8 mouse cellular contexts compared by ENCODE assay signal in the genomic region with DNA sequence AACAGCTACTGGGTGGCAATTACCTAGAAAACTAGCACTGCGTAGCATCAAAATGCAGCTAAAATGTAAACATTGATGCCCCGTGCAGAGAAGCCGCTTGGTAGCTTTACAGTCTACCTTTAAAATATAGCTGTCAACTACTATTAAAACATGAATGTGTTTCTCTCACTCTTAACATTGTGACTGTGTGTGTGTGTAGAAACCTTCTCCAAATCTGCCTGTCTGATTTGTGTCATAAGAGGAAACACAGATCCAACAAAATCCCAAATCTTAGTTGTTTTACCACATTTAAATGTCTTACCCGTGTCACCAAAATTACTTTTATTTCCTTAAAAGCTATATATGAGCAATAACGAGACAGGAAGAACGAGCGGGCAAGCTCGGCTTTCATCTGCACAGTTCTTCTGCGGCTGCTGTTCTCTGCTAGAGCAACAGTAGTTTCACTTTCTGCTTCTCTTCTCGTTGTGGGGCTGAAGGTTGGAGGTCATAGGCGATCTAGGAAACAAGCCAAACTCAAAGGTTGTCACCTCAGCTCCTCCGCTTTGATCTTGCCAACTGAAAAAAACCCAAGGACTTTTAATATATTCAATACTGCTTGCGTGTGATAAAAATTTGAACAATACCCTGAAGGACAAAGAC. TPM values are rescaled to one million over a fixed set of nuclear protein-coding genes. Genes with fewer than 3 reads are reported as not detected.
A peak's percentile ranks its signal among the peaks of the same experiment; 100 is the strongest.
DNase-seq lines count a peak whose midpoint lies in the region; ATAC-seq and TF ChIP-seq lines count a peak whose summit lies in the region.

No protein-coding gene starts in this region.

- peak overlapping the region; percentile 65 for H3K4me2 ChIP-seq in intestine, embryonic 14.5 days (ENCODE audit: low read length)
- H3K4me2 ChIP-seq in liver, postnatal 0 days (ENCODE audit: low read depth, low read length): peak overlapping the region; percentile 59

- peaks cover 3% of the 10 kb centered on the region; the same call in 1 of the 2 replicates for H3K27me3 ChIP-seq in heart, embryonic 10.5 days (ENCODE audit: insufficient read depth, poor library complexity, severe bottlenecking)
- no peaks in the 10 kb centered on the region for H3K27me3 ChIP-seq in intestine, embryonic 14.5 days (replicated peaks; ENCODE audit: control insufficient read depth, insufficient read depth, low read length)
- no peaks in the 10 kb centered on the region for H3K27me3 ChIP-seq in liver, postnatal 0 days (ENCODE audit: insufficient read depth, low read length)

- no peaks in the 10 kb centered on the region for H3K9me3 ChIP-seq in heart, embryonic 10.5 days
- H3K9me3 ChIP-seq in intestine, embryonic 14.5 days (ENCODE audit: control insufficient read depth, low read length): no peaks in the 10 kb centered on the region
- H3K9me3 ChIP-seq in liver, postnatal 0 days (ENCODE audit: low read length): no peaks in the 10 kb centered on the region

- TF ChIP-seq CTCF in liver, postnatal 0 days (IDR thresholded peaks at IDR 0.05; ENCODE audit: low read depth): no peak

- TF ChIP-seq EP300 in liver, postnatal 0 days (IDR thresholded peaks at IDR 0.05; ENCODE audit: low read depth): 0 out of 2 replicates have a peak, but pooled peaks have one; percentile 9

- peak overlapping the region; percentile 16; the same call in 1 of the 2 replicates for H3K9ac ChIP-seq in intestine, embryonic 14.5 days (ENCODE audit: low read length)
- H3K9ac ChIP-seq in liver, postnatal 0 days (replicated peaks): peak overlapping the region; percentile 28

- 76% methylated on average over 13 of the region's 13 CpGs for WGBS in heart, embryonic 10.5 days
- 36% methylated on average over 13 of the region's 13 CpGs for WGBS in intestine, embryonic 14.5 days
- 17% methylated on average over 13 of the region's 13 CpGs for WGBS in liver, postnatal 0 days (ENCODE audit: insufficient replicate concordance)

- ATAC-seq in intestine, embryonic 14.5 days (replicated peaks; ENCODE audit: low FRiP score, low TSS enrichment, low read depth): no peak
- ATAC-seq in liver, postnatal 0 days: peak; percentile 55; the same call in 1 of the 2 replicates
- no peak for ATAC-seq in cerebellum, adult (ENCODE audit: insufficient number of reproducible peaks, low FRiP score, low TSS enrichment)

- no peak overlapping the region for H3K4me3 ChIP-seq in heart, embryonic 10.5 days
- peak overlapping the region; percentile 15 for H3K4me3 ChIP-seq in intestine, embryonic 14.5 days (ENCODE audit: low read depth, low read length)
- peak overlapping the region; percentile 14 for H3K4me3 ChIP-seq in liver, postnatal 0 days (ENCODE audit: low read depth, low read length)

- peak; percentile 96 for DNase-seq in heart, adult 11 months
- DNase-seq in heart, embryonic 10.5 days (ENCODE audit: low spot score): no peak
- peak; percentile 78 for DNase-seq in adrenal gland, adult 2 months
- DNase-seq in intestine, embryonic 14.5 days (ENCODE audit: low spot score): no peak
- DNase-seq in liver, postnatal 0 days: peak; percentile 41
- peak; percentile 66 for DNase-seq in skeletal muscle tissue, adult 2 months (ENCODE audit: low read depth, low spot score)
- no peak for DNase-seq in layer of hippocampus, adult 18-20 months (ENCODE audit: low spot score in 2 of 2)

- H3K27ac ChIP-seq in heart, embryonic 10.5 days: no peak overlapping the region
- no peak overlapping the region for H3K27ac ChIP-seq in intestine, embryonic 14.5 days (ENCODE audit: low read depth)
- H3K27ac ChIP-seq in liver, postnatal 0 days (ENCODE audit: low read depth): peak overlapping the region; percentile 58

- H3K4me1 ChIP-seq in heart, embryonic 10.5 days: peaks cover 3% of the 10 kb centered on the region; the same call in 1 of the 2 replicates
- peaks cover 33% of the 10 kb centered on the region; the same call in 1 of the 2 replicates for H3K4me1 ChIP-seq in intestine, embryonic 14.5 days (replicated peaks; ENCODE audit: control insufficient read depth, insufficient read depth, low read length)
- H3K4me1 ChIP-seq in liver, postnatal 0 days (ENCODE audit: insufficient read depth): 0 out of 2 replicates have a peak, but pooled peaks cover 3% of the 10 kb centered on the region

- no peaks in the 10 kb centered on the region for H3K36me3 ChIP-seq in heart, embryonic 10.5 days
- no peaks in the 10 kb centered on the region for H3K36me3 ChIP-seq in intestine, embryonic 14.5 days (ENCODE audit: control insufficient read depth, insufficient read depth, low read length)
- H3K36me3 ChIP-seq in liver, postnatal 0 days (replicated peaks; ENCODE audit: insufficient read depth, low read length): no peaks in the 10 kb centered on the region

RNA-seq across cellular contexts. Expression of a gene that starts 2.1 kb away (rescaled TPM):
- 0.79 and 1.0 TPM in 2 replicates for polyA plus RNA-seq in heart, embryonic 10.5 days (2016; fragmentation: Nextera tagmentation; extraction: Ambion mirVana)
- total RNA-seq in adrenal gland, adult 2 months (2021): 1 to 10 TPM; 1.5 to 4.2 TPM
- polyA plus RNA-seq in adrenal gland, adult 2 months (2012; rRNA removed): 3.8 and 3.9 TPM in 2 replicates
- polyA plus RNA-seq in intestine, embryonic 14.5 days (2014; fragmentation: Nextera tagmentation; extraction: Ambion mirVana): 19.4 and 22.3 TPM in 2 replicates
- 0.43 and 0.49 TPM in 2 replicates for polyA plus RNA-seq in liver, postnatal 0 days (2015; fragmentation: Nextera tagmentation; extraction: Ambion mirVana)
- total RNA-seq in layer of hippocampus, adult 18-20 months (2021): 1 to 10 TPM; 3.3 to 4.4 TPM

Comparison
In these comparisons a context has a peak if more than half of its experiments do, and no peak if none do; other contexts are left out.
1. DNase-seq: peak in heart, adult 11 months (single experiment), adrenal gland, adult 2 months (single experiment), liver, postnatal 0 days (single experiment) and skeletal muscle tissue, adult 2 months (single experiment); none in heart, embryonic 10.5 days (single experiment), intestine, embryonic 14.5 days (single experiment) and layer of hippocampus, adult 18-20 months (0 of 2).